Mouse (Mus musculus) c-Kit-positive CD71-negative TER-119-negative erythroid progenitor cells, embryonic 14.5 days (primary cell): Measurements from ENCODE around the gene Farp1.

ENCODE experiments used
- DNase-seq: peaks from one replicate; pipeline ENCODE4 v3.0.0-alpha.2; 2013; ENCODE audit warnings: low read depth

Gene Farp1

DNA sequence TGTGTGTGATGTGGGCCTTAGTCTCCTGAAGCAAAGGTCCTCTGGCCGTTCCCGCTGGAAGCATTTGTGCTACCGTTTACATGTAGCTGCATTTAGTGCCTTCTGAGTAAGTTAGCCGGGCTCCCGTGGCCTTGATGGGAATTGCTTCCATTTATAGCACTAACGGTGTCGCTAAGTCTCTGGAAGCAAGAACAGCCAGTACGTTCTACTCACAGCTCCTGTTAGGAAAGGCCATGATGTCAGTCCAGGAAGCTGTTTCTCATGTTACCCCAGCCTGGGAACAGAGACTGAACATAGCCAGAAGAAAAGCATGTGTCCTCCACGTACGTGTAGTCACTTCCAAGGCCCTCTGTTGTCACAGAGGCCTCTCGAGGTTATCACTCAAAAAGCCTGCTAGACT is 190.8 kb downstream of the Farp1 start:
- DNase-seq = no peak

DNA sequence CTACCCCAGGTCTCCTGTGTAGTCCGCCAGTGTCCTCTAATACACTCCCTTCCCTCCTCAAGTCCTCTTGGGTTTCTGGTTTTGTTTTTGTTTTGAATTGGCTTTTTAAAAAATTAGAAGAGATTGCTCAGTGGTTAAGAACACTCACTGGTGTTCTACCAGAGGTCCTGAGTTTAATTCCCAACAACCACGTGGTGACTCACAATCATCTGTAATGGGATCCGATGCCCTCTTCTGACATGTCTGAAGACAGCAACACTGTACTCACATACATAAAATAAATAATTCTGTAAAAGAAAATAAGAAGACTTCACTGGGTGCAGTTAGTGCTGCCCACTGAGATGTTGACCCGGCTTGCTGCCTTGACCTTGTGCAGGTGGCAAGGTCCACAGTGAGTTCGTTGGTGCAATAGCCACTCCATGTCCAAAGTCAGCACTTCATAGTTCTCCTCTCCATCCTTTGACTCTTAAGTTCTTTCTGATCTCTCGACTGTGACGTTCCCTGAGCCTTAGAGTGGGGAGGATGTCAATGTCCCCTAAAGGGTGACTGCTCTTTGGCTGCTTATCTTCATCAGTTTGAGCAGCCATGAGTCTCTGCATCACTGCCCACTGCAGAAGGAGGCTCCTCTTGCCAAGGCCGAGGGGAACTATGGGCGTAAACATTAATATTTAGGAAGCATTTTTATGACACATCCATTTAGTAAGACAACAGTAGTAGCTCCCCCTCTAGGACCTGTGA is 194.2 kb downstream of the Farp1 start:
- no peak for DNase-seq

DNA sequence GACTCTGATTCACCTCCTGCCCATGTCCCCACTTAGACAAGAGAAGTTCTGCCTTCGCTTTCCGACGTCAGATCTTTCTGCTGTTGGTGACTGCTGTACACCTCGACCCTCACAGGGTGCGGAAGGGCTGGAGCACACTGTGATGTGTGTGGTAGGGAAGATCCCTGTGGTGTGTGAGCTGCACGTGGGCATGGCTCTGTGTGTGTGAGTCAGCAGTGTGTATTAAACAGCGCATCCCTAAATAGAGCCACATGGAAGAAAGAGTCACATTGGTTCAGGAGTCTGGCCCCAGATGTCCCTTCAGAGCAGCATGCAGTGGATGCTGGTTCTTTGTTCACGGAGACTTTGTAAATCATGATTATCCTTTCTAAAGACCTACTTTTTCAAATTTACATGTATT is 196.2 kb downstream of the Farp1 start:
- no peak for DNase-seq

GRCm38 (mm10) chr14:121234741-121235307 is 199.8 kb downstream of the Farp1 start:
- DNase-seq = no peak

DNA sequence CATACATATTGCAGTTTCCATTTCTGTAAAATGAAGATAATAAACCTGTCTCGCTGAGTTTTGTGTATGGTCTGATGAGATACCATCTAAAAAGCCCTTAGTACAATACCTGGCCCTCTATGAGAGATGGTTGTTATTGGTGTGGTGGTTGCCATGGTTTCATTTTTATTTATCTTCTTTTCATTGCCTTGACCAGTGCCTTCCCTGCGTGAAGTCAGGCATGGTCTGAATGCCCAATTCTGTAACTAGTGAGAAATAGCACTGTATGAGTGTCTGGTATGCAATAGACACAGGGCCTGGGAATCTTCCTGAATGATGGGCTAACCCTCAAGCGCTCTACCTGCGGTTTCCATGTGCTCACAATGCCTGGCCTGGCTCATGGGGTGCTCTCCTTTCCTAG is 201.7 kb downstream of the Farp1 start:
- no peak for DNase-seq

DNA sequence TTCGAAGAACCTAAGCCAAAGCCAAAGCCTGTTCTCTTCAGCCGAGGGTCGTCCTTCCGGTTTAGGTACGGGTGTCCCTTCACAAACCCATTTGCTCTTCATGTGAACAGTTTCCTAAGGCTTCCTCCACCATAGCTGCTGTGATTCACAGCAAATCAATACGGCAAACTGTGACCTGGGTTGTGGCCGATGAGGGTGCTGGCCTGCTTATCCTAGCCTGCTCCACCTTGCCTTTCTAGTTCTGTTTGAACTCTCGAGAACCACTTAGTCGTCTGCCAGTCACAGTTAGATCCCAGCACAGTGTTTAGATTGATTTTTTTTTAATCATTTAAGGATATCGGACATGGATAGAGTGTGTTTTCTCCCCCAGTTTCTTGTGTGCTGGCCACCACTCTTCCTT is 203.7 kb downstream of the Farp1 start:
- no peak for DNase-seq

GRCm38 (mm10) chr14:121239386-121239785 is 204.4 kb downstream of the Farp1 start:
- DNase-seq = no peak

DNA sequence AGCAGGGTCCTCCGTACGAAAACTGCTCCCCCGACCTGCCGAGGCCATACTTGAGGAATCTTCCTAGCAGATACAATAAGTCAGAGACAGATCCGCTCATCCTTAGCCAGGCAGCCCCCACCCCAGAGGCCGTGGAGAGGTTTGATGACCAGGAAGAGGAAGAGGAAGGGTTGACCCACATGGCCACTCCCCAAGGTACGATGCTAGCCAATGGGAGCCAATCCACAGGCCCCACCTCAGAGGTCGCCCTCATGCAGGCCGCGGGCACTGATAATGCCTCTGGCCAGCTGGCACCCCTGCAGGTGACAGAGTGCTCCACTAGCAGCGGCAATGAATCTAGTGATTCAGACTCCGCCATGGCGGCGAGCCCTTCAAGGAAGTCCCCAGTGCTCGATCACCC is 209.1 kb downstream of the Farp1 start:
- no peak for DNase-seq

DNA sequence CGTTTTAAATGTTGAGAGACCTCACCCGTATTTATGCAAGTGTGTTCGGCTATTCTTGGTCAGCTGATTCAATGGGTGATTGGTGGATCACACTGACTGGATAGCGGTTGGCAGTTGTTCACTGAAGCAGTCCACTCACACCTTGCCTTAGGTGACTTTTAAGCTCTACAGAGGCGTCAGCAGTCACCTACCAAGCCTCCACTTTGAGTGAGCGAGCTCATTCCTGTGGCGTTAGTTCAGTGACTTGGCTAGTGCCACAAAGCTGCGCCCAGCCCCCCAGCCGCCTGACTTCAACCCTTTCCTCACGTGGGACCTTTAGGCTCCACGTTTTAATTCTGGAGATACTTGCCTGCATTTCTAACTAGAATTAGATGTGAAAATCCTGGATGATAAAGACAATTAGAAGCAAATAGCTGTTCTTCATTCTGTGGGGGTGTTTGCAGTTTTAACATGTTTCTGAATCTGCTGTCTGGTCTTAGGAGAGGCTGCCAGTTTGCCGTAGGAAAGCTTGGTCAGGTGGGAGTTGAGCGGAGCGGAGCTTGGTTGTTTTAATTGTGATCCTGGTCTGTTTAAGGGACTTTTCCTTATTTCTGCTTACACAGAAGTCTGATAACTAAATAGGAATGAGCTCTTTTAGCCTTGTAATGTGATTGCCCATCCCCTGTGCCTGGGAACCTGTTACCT is 211.2 kb downstream of the Farp1 start:
- DNase-seq = no peak

DNA sequence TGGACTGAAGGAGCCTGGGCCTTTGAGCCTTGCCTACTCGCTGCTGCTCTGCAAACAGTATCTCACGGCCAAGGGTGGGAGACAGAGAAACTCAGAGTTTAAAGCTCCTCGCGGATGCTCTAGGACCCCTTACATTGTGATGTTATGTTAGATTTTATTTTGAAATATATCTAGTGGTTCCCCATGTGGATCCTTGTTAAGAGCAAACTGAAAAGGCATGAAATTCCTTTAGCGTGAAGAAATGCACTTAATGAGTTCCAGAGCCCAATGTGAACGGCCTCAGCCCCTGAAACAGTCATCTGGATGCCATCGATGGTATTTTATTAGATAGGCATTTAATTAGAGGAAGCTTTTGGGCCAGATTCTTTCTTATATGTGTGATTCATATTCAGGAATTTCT is 212.3 kb downstream of the Farp1 start:
- no peak for DNase-seq

GRCm38 (mm10) chr14:121248346-121248745 is 213.3 kb downstream of the Farp1 start:
- no peak for DNase-seq

DNA sequence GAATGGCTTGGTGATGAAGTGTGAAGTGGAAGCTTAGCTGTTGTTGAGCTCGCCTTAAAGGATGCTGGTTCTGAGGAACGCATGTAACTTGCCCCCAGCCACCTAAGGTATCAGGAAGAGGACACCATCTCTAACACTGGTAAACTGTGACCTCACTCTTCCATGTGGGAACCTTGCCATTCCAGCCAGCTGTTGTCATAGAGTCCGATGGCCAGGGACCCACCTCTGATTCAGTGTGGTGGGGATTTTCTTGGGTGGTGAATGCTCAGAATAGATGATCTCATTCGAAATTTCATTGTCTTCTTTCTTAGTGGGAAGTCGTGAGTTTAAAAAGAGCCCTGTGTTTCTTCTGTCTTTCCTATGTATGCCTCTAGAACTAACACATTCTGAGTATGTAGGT is 216.1 kb downstream of the Farp1 start:
- DNase-seq = no peak

- DNase-seq = no peak
Observed at GRCm38 (mm10) chr14:121251708-121252107, 216.7 kb downstream of the Farp1 start.

DNA sequence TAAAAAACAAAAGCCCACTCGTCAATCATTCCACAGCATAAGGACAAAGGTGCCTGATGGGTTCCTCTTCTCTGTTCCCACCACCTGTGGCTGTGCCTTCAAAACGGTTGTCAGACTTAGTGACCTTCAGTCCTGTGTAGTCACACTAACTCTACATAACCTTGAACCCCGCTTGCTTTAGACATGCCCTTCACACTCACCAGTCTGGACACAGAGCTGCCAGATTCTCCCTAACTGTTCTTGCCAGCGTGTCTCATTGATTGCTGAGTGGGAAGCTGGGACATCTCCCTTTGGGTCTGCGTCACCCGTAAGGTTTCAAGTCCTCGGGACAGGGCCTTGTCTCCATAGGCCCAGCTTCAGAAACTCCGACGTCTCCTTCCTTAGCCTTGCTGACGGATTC is 217.5 kb downstream of the Farp1 start:
- DNase-seq = no peak

- no peak for DNase-seq
Observed at GRCm38 (mm10) chr14:121254869-121255268, 219.9 kb downstream of the Farp1 start.

GRCm38 (mm10) chr14:121255469-121255868 is 220.5 kb downstream of the Farp1 start:
- DNase-seq = no peak

DNA sequence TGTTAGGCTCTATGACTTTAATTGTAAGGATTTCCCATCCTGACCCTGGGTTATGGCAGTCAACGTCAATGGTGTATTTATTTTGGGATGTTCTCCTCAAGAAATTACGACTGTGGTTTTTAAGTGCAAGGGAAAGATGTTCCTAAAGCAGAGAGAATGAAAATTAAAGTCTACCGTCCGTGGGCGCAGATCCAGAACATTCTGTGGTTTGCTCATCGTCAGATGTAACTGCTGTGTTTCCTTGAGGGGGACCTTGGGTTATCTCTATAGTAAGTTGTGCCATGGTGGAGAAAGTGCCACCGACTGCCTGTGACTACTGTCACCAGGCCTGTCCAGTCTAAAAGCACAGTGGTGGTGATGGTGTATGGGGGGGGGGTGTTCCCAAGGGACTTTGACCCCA is 221.9 kb downstream of the Farp1 start:
- DNase-seq = no peak

DNA sequence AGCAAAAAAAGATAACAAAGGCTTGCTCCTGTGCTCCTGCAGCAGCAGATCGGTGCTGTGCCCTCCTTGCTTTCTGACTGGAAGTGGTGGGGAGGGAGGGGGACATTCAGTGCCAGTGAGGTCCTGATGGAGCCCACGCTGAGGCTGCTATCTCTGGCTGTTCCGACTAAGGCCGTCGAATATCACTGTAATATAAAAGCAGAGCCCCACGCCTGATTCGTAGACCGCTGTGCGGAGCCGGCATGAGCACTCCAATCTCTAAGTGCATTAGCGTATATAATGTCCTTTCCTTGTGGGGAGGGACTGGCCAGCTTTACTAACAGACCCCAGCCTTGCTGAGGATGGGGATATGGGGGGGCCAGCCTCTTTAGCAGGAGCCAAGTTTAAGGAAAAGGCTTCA is 224.3 kb downstream of the Farp1 start:
- DNase-seq = no peak

GRCm38 (mm10) chr14:121259789-121260188 is 224.8 kb downstream of the Farp1 start:
- peak; percentile 19 for DNase-seq

DNA sequence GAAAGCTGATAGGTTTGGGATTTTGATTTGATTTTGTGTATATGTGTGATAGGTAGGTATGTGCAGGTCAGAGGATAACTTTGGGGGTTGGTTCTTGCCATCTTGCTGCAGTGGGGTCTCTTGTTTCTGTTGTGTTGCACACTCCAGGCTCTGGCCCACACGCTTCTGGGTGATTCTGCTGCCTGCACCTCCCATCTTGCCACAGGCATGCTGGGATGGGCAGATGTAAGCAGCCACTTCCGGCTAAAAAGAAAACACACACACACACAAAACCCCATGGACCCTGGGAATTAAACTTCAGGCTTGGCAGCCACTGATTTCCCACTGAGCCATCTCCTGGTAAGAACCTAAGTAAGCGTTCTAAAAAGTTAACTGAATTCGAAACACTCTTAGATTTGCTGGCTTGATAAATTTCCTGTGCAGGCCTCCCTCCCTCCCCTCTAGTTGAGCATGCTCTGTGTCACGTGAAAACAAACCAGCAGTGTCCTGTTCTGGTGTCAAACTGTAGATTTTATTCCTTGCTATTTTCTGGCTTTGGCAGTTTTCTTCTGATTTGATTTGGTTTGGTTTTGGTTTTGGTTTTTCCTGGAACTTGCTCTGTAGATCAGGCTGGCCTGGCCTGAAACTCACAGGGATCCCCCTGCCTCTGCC is 226.4 kb downstream of the Farp1 start:
- DNase-seq = no peak

DNA sequence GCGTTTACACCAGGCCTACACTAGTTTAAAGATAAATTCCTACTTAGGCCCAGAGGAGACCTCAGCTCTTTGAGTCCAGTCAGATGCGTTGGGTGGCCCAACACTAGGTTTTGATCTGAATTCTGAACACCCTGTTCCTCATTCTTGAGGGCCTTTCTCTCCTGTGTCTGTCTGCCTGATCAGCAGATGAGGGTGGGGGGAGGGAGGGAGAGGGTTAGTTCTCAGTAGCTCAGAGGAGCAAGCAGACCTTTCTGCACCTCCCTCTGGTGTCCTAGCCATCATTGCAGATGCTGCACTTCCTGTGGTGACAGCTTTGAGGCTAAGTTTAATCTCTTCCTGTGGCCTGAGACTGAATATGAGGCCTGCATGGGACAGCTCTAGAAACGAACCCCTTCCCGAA is 227.6 kb downstream of the Farp1 start:
- DNase-seq = no peak

DNA sequence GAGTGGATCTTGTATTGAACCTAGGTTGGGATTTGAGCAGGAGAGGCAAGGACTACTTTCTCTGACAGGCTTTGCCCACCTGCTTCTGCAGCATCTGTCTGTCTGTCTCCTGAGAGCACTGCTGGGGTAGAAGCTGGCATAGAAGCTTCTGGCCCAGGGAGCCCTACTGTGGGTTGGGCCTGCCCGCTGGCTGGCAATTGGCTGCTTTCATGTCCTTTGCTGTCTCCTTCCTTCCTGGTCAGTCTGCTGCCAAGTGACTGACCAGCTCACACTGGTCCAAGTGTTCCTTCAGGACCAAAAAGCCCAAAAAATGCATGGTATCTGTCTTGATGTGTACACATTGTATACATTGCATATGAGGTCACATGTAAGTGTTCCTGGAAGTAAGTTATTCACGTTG is 228.9 kb downstream of the Farp1 start:
- DNase-seq = no peak

- no peak for DNase-seq
Observed at GRCm38 (mm10) chr14:121264453-121264852, 229.5 kb downstream of the Farp1 start.
